Mouse (Mus musculus) forebrain, embryonic 11.5 days (tissue): ENCODE data around the gene Gm20388. TPM values are rescaled to one million over a fixed set of nuclear protein-coding genes. Genes with fewer than 3 reads are reported as not detected.

Experiments
- ATAC-seq: fragments of 200-750 bp; cut with Nextera tagmentation; replicated peaks from 2 replicates; pipeline ENCODE4 v1.8.0; 2017; ENCODE audit warnings: moderate TSS enrichment; ENCODE audit not compliant: low FRiP score
- DNase-seq: peaks from one replicate; pipeline ENCODE4 v3.0.0-alpha.2; 2017; ENCODE audit warnings: low spot score
- H3K27ac ChIP-seq: fragments of 300-500 bp; sonication (generic); 2 replicates; pipeline ENCODE4 v1.5.1; 2014; ENCODE audit warnings: low read depth, low read length
- H3K27me3 ChIP-seq: fragments of 300-500 bp; sonication (generic); 2 replicates; pipeline ENCODE4 v1.6.1; 2014; ENCODE audit warnings: mild to moderate bottlenecking, low read length, mixed read lengths; ENCODE audit not compliant: control insufficient read depth, insufficient read depth
- H3K36me3 ChIP-seq: fragments of 300-500 bp; sonication (generic); 2 replicates; pipeline ENCODE4 v1.6.1; 2014; ENCODE audit warnings: mild to moderate bottlenecking, low read length, moderate library complexity, mixed read lengths; ENCODE audit not compliant: control insufficient read depth, insufficient read depth
- H3K4me1 ChIP-seq: fragments of 300-500 bp; sonication (generic); replicated peaks from 2 replicates; pipeline ENCODE4 v1.6.1; 2014; ENCODE audit warnings: low read length, mixed read lengths; ENCODE audit not compliant: control insufficient read depth, insufficient read depth
- H3K4me2 ChIP-seq: fragments of 300-500 bp; sonication (generic); 2 replicates; pipeline ENCODE4 v1.6.1; 2014; ENCODE audit warnings: low read depth, mild to moderate bottlenecking, low read length, moderate library complexity, mixed read lengths; ENCODE audit not compliant: severe bottlenecking
- H3K4me3 ChIP-seq: fragments of 300-500 bp; sonication (generic); 2 replicates; pipeline ENCODE4 v1.5.1; 2014; ENCODE audit warnings: low read depth, low read length
- H3K9ac ChIP-seq: fragments of 300-500 bp; sonication (generic); 2 replicates; pipeline ENCODE4 v1.6.1; 2014; ENCODE audit warnings: low read length
- H3K9me3 ChIP-seq: fragments of 300-500 bp; sonication (generic); 2 replicates; pipeline ENCODE4 v1.6.1; 2016; ENCODE audit warnings: low read length, mixed read lengths; ENCODE audit not compliant: control insufficient read depth
- WGBS: fragments of 180-500 bp; shearing (Covaris S2); extraction: QIAGEN DNeasy Blood & Tissue Kit; methylation state at CpG from one replicate; pipeline ENCODE4 v1.1.7; 2014; 5-methylcytosine and 5-hydroxymethylcytosine counted together
- polyA plus RNA-seq: library from polyadenylated mRNA; unstranded; fragments of >200 nt; fragmentation: Nextera tagmentation; extraction: Ambion mirVana; gene quantifications from 2 replicates; pipeline ENCODE4 v1.2.1, GENCODE M21; 2014

The Gm20388 gene
- polyA plus RNA-seq, 1 experiment from 2014 or later, result not detected

DNA sequence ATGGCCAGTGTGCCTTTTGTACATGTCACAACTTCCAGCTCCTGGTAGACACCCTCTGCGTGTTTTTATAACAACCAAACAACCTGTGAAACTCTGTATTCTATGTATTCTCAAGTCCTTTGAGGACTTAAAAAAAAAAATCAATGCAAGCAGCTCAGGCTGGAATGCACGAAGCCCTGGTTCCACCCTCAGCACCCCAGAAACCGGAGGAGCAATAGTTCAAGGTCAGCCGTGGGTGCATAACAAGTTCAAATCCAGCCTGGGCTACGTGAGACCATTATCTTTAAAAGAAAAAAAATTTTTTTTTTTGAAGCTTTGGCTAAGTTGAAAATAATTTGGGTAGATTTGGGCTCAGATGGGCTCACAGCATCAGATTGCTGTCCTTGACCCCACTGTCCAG lies 353.2 kb downstream of the Gm20388 start:
- peaks cover 30% of the 10 kb centered on the region for H3K4me1 ChIP-seq

DNA sequence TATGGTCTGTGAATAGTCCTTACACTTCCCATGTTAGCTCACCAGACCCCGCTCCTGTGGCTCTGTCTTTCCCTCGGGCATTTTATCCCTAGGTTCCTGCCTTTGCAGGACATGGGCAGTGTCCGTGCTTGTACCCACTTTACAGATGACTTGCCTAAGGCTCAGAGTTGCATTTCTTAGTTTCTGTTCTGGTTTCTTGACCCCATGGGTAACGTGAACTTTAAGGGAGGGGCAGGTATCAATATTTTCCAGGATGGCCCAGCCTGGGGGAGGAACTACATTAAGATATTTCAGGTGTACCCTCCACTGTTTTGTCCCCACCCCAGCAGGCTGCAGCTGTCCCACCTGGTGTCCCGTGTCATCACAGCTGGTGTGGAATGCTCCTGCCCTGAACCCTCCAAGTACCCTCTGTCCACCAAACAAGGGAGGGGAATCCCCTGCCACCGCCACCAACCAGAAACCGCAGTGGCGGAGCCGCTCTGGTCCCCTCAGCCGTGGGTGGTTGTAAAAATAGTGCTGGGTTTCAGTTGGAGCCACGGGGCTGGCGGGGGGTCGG lies 353.8 kb downstream of the Gm20388 start:
- Histone ChIP-seq H3K4me2 (peak overlapping the region; percentile 27), H3K4me1 (peaks cover 32% of the 10 kb centered on the region), H3K36me3 (no peaks in the 10 kb centered on the region), H3K9ac (peak overlapping the region; percentile 55), H3K27me3 (no peaks in the 10 kb centered on the region), H3K27ac (peak overlapping the region; percentile 88), H3K4me3 (no peak overlapping the region), H3K9me3 (no peaks in the 10 kb centered on the region)
- ATAC-seq (peak; percentile 40), DNase-seq (no peak)
- WGBS, result 36% methylated on average over 13 of the region's 13 CpGs

More for the DNA sequence above, 353.2 kb downstream of the Gm20388 start:
- no peak for ATAC-seq
- no peaks in the 10 kb centered on the region for H3K27me3 ChIP-seq
- H3K36me3 ChIP-seq, result no peaks in the 10 kb centered on the region
- no peak for DNase-seq
- 86% methylated on average over 5 of the region's 5 CpGs for WGBS
- H3K4me2 ChIP-seq, result no peak overlapping the region
- no peak overlapping the region for H3K9ac ChIP-seq
- H3K4me3 ChIP-seq, result no peak overlapping the region
- no peak overlapping the region for H3K27ac ChIP-seq
- H3K9me3 ChIP-seq, result no peaks in the 10 kb centered on the region

DNA sequence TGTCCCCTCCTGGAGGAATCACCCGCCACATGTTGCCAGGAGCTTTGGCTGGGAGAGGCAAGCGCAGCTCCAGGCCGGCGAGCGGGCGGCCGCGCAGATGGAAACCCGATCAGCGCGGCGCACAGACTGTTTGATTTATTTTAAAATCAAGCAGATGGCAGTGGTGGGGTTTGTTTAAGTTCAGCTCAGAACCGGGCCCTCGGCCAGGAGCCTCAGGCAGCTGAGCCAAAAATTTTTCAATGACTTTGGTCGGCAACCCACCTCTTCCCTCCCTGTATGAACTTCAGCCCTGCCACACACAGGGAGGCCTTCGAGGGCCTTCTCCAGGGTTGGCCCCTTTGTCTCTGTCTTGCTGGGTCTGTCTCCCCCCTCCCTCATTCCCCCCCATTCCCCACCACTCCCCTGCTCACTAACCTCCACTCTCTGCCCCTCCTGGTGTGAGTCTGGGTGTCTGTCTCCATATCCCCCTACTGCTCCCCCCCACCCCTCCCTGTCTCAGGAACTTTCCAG lies 354.4 kb downstream of the Gm20388 start:
- Histone ChIP-seq H3K27me3 (no peaks in the 10 kb centered on the region), H3K4me2 (peak overlapping the region; percentile 27), H3K9ac (peak overlapping the region; percentile 55), H3K36me3 (no peaks in the 10 kb centered on the region), H3K27ac (peak overlapping the region; percentile 88), H3K4me1 (peaks cover 32% of the 10 kb centered on the region), H3K9me3 (no peaks in the 10 kb centered on the region), H3K4me3 (no peak overlapping the region)
- ATAC-seq, result peak; percentile 49
- 11% methylated on average over 16 of the region's 16 CpGs for WGBS
- DNase-seq, result peak; percentile 77

DNA sequence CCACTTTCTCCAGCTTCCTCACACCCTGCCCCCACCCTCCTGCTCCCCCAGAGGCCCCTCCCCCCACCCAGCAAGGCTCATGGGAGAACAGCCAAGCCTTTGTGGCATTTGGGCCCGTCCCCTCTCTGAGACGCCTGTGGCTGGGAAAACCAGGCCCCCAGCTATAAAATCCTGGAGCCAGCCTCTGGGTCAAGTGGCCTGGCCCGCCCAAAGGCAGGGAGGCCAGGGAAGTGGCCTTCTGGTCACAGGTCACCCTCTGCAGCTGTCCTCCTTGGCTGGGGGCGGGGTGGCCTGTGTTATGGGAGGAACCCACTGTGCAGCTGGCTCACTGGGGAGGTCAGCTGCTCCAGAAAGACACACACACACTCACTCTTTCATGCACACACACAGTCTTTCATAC lies 354.8 kb downstream of the Gm20388 start:
- peak; percentile 78 for DNase-seq
- Histone ChIP-seq H3K4me1 (peaks cover 34% of the 10 kb centered on the region), H3K27me3 (no peaks in the 10 kb centered on the region), H3K27ac (peak overlapping the region; percentile 88), H3K4me2 (no peak overlapping the region; the same call in 1 of the 2 replicates), H3K4me3 (no peak overlapping the region), H3K36me3 (no peaks in the 10 kb centered on the region), H3K9me3 (no peaks in the 10 kb centered on the region), H3K9ac (peak overlapping the region; percentile 47)
- WGBS, result 0% methylated on average over 4 of the region's 4 CpGs
- peak; percentile 69 for ATAC-seq

DNA sequence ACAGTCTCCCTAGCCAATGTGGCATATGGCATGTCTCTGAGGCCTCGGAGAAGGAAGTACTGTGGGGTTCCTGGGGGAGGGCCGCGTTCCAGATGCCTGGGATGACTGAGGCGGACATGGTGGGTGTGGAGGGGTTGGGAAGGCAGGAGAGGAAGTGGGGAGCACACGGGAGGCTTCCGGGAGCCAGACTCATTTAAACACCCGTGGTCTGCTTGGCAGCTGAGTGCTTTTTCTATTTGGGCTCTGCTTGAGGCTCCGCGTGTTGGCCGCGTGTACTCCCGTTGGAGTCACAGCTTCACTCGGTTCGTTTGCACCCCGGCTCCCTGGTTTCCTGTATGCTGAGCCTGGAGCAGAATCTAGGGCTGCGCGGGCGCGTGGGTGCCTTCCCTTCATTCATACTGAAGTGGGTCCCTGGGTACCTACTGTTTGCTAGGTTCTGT lies 357.9 kb downstream of the Gm20388 start:
- Histone ChIP-seq H3K4me2 (no peak overlapping the region), H3K9me3 (no peaks in the 10 kb centered on the region), H3K9ac (no peak overlapping the region), H3K4me1 (peaks cover 27% of the 10 kb centered on the region), H3K27ac (no peak overlapping the region), H3K36me3 (no peaks in the 10 kb centered on the region), H3K27me3 (no peaks in the 10 kb centered on the region), H3K4me3 (no peak overlapping the region)
- ATAC-seq (no peak), DNase-seq (no peak)
- WGBS, result 84% methylated on average over 19 of the region's 19 CpGs

DNA sequence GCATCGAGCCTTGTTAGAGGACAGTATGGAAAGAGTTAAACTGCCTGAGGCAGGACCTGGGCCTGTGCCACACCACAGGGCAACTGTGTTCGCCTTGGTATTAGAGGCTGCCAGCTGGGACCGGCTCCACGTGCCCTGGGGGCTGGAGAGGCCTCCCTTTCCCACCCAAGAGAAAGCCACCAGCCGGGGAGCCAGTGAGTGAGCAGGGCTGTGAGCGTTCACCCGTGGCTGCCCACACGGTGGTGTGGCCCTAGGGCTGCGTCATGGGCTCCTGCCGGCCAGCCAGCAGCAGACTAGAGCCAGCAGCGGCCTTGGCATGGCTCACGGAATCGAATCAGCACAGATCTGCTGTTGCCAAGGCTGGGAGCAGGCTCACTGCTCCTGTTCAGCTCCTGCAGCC lies 359.8 kb downstream of the Gm20388 start:
- Histone ChIP-seq H3K9me3 (no peaks in the 10 kb centered on the region), H3K36me3 (no peaks in the 10 kb centered on the region), H3K4me1 (peaks cover 22% of the 10 kb centered on the region), H3K27ac (no peak overlapping the region), H3K27me3 (no peaks in the 10 kb centered on the region), H3K4me3 (no peak overlapping the region), H3K4me2 (no peak overlapping the region), H3K9ac (no peak overlapping the region; the same call in 1 of the 2 replicates)
- WGBS, result 84% methylated on average over 13 of the region's 13 CpGs
- DNase-seq, result no peak
- no peak for ATAC-seq

DNA sequence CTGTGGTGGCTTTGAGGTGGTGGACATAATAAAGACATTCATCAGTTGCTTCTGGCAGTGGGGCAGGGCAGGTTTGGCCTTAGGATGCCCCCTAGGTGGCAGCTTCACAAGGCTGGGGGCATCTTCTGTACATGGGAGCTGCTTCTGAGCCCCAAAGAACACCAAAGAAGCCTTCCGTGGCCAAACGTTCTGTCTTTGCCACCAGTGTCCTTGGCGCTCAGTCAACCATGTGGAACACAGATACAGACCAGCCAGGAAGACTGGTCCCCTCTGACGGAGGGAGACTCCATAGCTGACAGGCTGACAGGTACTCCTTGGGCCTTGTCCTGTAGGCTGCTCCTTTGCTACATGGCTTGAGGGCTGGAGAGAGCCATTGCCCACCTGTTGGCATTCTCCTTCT lies 362.8 kb downstream of the Gm20388 start:
- H3K27me3 ChIP-seq, result no peaks in the 10 kb centered on the region
- DNase-seq, result no peak
- WGBS, result 93% methylated on average over 4 of the region's 4 CpGs
- no peak overlapping the region for H3K27ac ChIP-seq
- H3K4me2 ChIP-seq, result no peak overlapping the region
- no peak for ATAC-seq
- H3K9me3 ChIP-seq, result no peaks in the 10 kb centered on the region
- no peak overlapping the region for H3K4me3 ChIP-seq
- H3K36me3 ChIP-seq, result no peaks in the 10 kb centered on the region
- peaks cover 28% of the 10 kb centered on the region for H3K4me1 ChIP-seq
- H3K9ac ChIP-seq, result no peak overlapping the region

DNA sequence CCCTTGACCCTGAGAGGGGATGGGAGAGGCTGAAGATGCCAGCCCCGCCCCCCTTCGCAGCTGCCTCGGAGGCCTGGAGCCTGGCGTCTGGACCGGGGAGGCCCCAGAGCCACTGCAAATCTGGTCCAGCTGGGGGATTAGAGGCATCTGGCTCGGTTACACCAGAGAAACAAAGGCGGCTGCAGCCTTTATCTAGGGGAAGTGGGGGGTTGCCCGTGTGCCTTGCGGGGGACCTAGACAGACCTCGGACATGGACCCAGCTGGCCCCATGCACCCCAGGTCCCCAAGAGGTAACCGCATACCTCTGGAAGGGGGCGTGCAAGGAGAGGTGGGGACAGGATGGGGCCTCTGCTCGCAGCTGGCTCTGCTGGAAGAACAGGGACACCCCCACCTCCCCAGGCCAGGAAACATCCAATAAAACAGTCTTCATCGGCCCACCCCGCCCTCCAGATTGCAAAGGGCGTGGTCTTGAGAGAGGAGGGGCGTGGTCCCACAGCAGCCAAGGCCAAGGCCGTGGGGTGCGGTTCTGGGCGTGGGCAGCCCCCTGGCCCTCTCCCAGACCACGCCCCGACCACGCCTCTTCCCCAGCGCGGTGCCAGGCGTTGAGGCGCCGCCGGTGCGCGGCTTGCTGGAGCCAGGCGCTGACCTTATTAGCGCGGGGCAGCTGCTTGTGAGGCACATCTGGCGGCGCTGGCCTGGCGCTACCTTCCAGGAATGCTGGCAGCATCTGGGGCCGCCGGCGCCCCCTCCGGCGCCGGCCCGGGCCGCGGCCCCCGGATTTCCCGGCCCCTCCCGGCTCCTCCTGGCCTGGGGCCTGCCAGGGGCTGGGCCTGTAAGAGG lies 365.6 kb downstream of the Gm20388 start:
- H3K9me3 ChIP-seq, result no peaks in the 10 kb centered on the region
- DNase-seq, result peak; percentile 95
- WGBS, result under 1% methylated on average over 48 of the region's 49 CpGs
- H3K4me1 ChIP-seq, result peaks cover 23% of the 10 kb centered on the region
- H3K27ac ChIP-seq, result peak overlapping the region; percentile 86
- no peaks in the 10 kb centered on the region for H3K27me3 ChIP-seq
- H3K4me2 ChIP-seq, result peak overlapping the region; percentile 75
- peak overlapping the region; percentile 54 for H3K9ac ChIP-seq
- H3K36me3 ChIP-seq, result no peaks in the 10 kb centered on the region
- peak; percentile 86 for ATAC-seq
- H3K4me3 ChIP-seq, result peak overlapping the region; percentile 29
